Mouse (Mus musculus) limb, embryonic 15.5 days (tissue): ENCODE data around the gene Mbnl1. TPM values are rescaled to one million over a fixed set of nuclear protein-coding genes. Genes with fewer than 3 reads are reported as not detected.

Experiments
- ATAC-seq: fragments of 200-750 bp; cut with Nextera tagmentation; 2 replicates; pipeline ENCODE4 v1.8.0; 2017; ENCODE audit warnings: low read depth, moderate TSS enrichment; ENCODE audit not compliant: insufficient number of reproducible peaks, low FRiP score, low TSS enrichment
- H3K27ac ChIP-seq: fragments of 300-500 bp; sonication (generic); 2 replicates; pipeline ENCODE4 v1.5.1; 2015; ENCODE audit warnings: moderate library complexity, mild to moderate bottlenecking, inconsistent platforms
- H3K27me3 ChIP-seq: fragments of 300-500 bp; sonication (generic); 2 replicates; pipeline ENCODE4 v1.6.1; 2015; ENCODE audit warnings: inconsistent platforms
- H3K36me3 ChIP-seq: fragments of 300-500 bp; sonication (generic); 2 replicates; pipeline ENCODE4 v1.6.1; 2015; ENCODE audit warnings: inconsistent platforms
- H3K4me1 ChIP-seq: fragments of 300-500 bp; sonication (generic); 2 replicates; pipeline ENCODE4 v1.6.1; 2015; ENCODE audit warnings: inconsistent platforms
- H3K4me2 ChIP-seq: fragments of 300-500 bp; sonication (generic); 2 replicates; pipeline ENCODE4 v1.6.1; 2015; ENCODE audit warnings: mild to moderate bottlenecking, inconsistent platforms
- H3K4me3 ChIP-seq: fragments of 300-500 bp; sonication (generic); 2 replicates; pipeline ENCODE4 v1.5.1; 2015; ENCODE audit warnings: mild to moderate bottlenecking, inconsistent platforms
- H3K9ac ChIP-seq: fragments of 300-500 bp; sonication (generic); 2 replicates; pipeline ENCODE4 v1.6.1; 2015; ENCODE audit warnings: inconsistent platforms
- H3K9me3 ChIP-seq: fragments of 300-500 bp; sonication (generic); 2 replicates; pipeline ENCODE4 v1.6.1; 2016; ENCODE audit warnings: inconsistent platforms
- whole genome bisulfite sequencing: fragments of 180-500 bp; shearing (Covaris S2); methylation state at CpG from one replicate; pipeline ENCODE4 v1.1.7; 2015; 5-methylcytosine and 5-hydroxymethylcytosine counted together
- polyA plus RNA-seq: library from polyadenylated mRNA; unstranded; fragments of >200 nt; fragmentation: Nextera tagmentation; extraction: Ambion mirVana; gene quantifications from 2 replicates; pipeline ENCODE4 v1.2.1, GENCODE M21; 2015

Gene Mbnl1
- polyA plus RNA-seq, 1 experiment from 2014 or later = 109 TPM

DNA sequence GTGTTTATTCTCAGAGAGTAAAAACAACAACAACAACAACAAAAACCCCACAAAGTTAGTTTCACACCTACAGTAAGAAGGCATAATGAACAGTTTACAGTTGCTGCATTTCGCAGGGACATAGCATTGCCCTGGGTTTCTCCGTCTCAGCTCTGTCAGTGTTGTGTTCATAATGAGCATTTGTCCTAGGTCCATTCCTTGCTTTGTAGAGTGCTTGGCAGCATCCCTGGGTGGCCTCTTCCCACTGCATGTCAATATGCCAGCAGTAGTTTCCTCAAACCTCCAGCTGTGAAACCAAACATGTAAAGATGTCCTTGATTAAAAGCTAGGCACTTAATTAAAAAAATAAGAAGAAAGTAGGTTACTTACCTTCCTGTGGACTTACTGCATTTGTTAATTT is 91.6 kb downstream of the Mbnl1 start:
- 56% methylated on average over 2 of the region's 2 CpGs for WGBS
- Histone ChIP-seq H3K27ac (no peak overlapping the region), H3K27me3 (no peaks in the 10 kb centered on the region), H3K4me3 (no peak overlapping the region), H3K9me3 (no peaks in the 10 kb centered on the region), H3K4me2 (no peak overlapping the region), H3K9ac (no peak overlapping the region), H3K36me3 (no peaks in the 10 kb centered on the region), H3K4me1 (peaks cover 9% of the 10 kb centered on the region; the same call in 1 of the 2 replicates)
- ATAC-seq = no peak

DNA sequence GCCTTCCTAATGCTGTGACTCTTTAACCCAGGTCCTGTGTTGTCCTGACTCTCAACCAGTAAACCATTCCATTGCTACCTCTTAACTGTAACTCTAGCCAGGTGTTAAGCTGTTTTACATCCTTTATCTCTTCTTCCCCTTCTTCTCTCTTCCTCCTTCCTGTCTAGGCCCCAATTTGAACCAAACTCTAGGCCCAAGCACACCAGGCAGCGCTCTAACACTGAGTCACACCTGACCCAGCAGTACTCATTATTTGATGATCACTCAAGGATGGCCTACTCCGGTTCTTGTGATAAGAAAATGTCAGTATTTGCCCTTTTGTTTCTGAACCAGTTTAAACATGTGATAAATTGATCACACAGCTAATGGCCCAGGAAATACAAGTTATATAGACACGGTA is 92.6 kb downstream of the Mbnl1 start:
- no peaks in the 10 kb centered on the region for H3K27me3 ChIP-seq
- ATAC-seq = no peak
- H3K9me3 ChIP-seq = no peaks in the 10 kb centered on the region
- peaks cover 9% of the 10 kb centered on the region; the same call in 1 of the 2 replicates for H3K4me1 ChIP-seq
- no peak overlapping the region for H3K9ac ChIP-seq
- H3K4me2 ChIP-seq = no peak overlapping the region
- H3K36me3 ChIP-seq = no peaks in the 10 kb centered on the region
- H3K27ac ChIP-seq = no peak overlapping the region
- 82% methylated on average over 3 of the region's 3 CpGs for WGBS
- no peak overlapping the region for H3K4me3 ChIP-seq

DNA sequence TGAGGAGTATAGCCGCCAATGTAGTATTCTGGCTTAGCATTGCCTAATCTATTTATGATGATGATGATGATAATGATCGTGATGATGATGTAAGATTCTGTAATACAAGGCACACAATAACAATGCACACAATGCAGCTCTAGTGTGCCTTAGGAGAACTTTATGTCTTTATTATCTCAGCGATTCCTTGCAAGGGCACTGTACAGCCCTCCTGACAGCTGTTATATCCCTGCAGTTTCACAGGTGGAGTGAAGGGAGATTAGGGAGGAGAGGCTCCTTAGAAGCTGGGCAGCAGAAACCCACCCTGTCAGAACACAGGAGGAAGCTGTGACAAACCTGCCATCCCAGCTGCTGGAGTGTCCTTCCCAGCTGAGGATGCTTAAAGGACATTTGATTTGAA is 93.3 kb downstream of the Mbnl1 start:
- Histone ChIP-seq H3K4me2 (no peak overlapping the region), H3K4me3 (no peak overlapping the region), H3K36me3 (no peaks in the 10 kb centered on the region), H3K9me3 (no peaks in the 10 kb centered on the region), H3K4me1 (peaks cover 14% of the 10 kb centered on the region; the same call in 1 of the 2 replicates), H3K27me3 (no peaks in the 10 kb centered on the region), H3K27ac (no peak overlapping the region), H3K9ac (no peak overlapping the region)
- 75% methylated on average over 3 of the region's 3 CpGs for WGBS
- ATAC-seq = no peak

- H3K9ac ChIP-seq = no peak overlapping the region
- H3K4me2 ChIP-seq = no peak overlapping the region
- H3K36me3 ChIP-seq = no peaks in the 10 kb centered on the region
- peaks cover 14% of the 10 kb centered on the region; the same call in 1 of the 2 replicates for H3K4me1 ChIP-seq
- WGBS = 65% methylated on average over 1 of the region's 1 CpGs
- H3K4me3 ChIP-seq = no peak overlapping the region
- no peaks in the 10 kb centered on the region for H3K27me3 ChIP-seq
- no peak for ATAC-seq
- no peak overlapping the region for H3K27ac ChIP-seq
- no peaks in the 10 kb centered on the region for H3K9me3 ChIP-seq
Observed at GRCm38 (mm10) chr3:60568171-60568684, 95.6 kb downstream of the Mbnl1 start.

- no peak for ATAC-seq
Observed at GRCm38 (mm10) chr3:60568801-60569568, 96.4 kb downstream of the Mbnl1 start.

GRCm38 (mm10) chr3:60569781-60570180 is 97.2 kb downstream of the Mbnl1 start:
- H3K9me3 ChIP-seq = no peaks in the 10 kb centered on the region
- H3K27ac ChIP-seq = no peak overlapping the region
- no peak overlapping the region for H3K9ac ChIP-seq
- ATAC-seq = no peak
- no peak overlapping the region for H3K4me2 ChIP-seq
- H3K36me3 ChIP-seq = no peaks in the 10 kb centered on the region
- peaks cover 10% of the 10 kb centered on the region; the same call in 1 of the 2 replicates for H3K4me1 ChIP-seq
- WGBS = 82% methylated on average over 2 of the region's 2 CpGs
- H3K27me3 ChIP-seq = no peaks in the 10 kb centered on the region
- no peak overlapping the region for H3K4me3 ChIP-seq

More at GRCm38 (mm10) chr3:60568801-60569568, 96.4 kb downstream of the Mbnl1 start:
- H3K4me3 ChIP-seq = no peak overlapping the region
- no peak overlapping the region for H3K27ac ChIP-seq
- no peak overlapping the region for H3K9ac ChIP-seq
- H3K27me3 ChIP-seq = no peaks in the 10 kb centered on the region
- H3K4me1 ChIP-seq = peaks cover 8% of the 10 kb centered on the region; the same call in 1 of the 2 replicates
- no peaks in the 10 kb centered on the region for H3K9me3 ChIP-seq
- H3K4me2 ChIP-seq = no peak overlapping the region
- 55% methylated on average over 6 of the region's 6 CpGs for WGBS
- no peaks in the 10 kb centered on the region for H3K36me3 ChIP-seq

DNA sequence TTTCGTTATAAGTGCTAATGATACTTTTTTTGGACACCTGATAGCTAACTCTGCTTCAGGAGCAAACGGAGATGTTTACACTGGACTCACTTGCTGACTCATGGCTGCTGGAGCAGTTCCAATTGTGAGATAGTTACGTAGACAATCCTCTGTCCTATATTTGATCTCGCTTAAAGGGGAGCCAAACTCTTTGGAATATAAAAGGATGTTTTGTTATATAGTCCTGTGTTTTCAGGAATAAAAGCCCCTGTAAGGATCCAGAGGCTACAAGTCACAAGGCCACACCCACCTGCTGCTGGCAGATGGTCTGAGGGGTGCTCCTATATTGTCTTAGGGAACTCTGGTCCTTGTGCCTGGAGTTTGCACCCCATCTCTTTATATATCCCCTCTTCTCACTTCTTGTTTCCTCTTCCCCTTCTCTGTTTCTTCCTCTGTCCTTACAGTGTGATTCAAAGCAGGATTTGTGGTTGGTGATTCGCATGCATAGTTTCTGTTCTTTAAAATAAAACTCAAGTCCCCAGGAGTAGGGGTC is 97.9 kb downstream of the Mbnl1 start:
- Histone ChIP-seq H3K4me2 (no peak overlapping the region), H3K27ac (no peak overlapping the region), H3K36me3 (no peaks in the 10 kb centered on the region), H3K9ac (no peak overlapping the region), H3K27me3 (no peaks in the 10 kb centered on the region), H3K4me1 (peaks cover 10% of the 10 kb centered on the region; the same call in 1 of the 2 replicates), H3K9me3 (no peaks in the 10 kb centered on the region), H3K4me3 (no peak overlapping the region)
- no peak for ATAC-seq
- 63% methylated on average over 5 of the region's 5 CpGs for WGBS

DNA sequence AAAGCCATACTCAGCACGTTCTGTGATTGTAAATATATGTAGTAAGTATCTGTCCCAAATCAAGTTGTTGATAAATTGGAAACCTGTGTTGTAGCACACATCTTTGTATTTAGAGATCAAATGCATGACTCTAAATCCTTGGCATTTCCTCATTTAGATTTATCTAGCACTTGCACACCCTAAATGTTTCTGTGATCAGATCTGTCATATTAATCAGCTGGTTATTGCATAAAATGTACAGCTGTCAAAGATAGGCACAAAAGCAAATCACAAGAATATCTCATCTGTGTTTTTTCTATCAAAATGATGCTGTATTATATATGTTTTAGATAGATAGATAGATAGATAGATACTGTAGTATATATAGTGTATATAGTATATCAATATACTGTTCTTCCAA is 98.9 kb downstream of the Mbnl1 start:
- Histone ChIP-seq H3K4me3 (no peak overlapping the region), H3K27me3 (no peaks in the 10 kb centered on the region), H3K9ac (no peak overlapping the region), H3K4me2 (no peak overlapping the region), H3K27ac (no peak overlapping the region), H3K4me1 (peaks cover 14% of the 10 kb centered on the region; the same call in 1 of the 2 replicates), H3K36me3 (no peaks in the 10 kb centered on the region), H3K9me3 (no peaks in the 10 kb centered on the region)
- ATAC-seq = no peak
- WGBS = 80% methylated on average over 1 of the region's 1 CpGs

- WGBS = 83% methylated on average over 9 of the region's 9 CpGs
- Histone ChIP-seq H3K36me3 (no peaks in the 10 kb centered on the region), H3K9ac (no peak overlapping the region), H3K4me1 (peaks cover 21% of the 10 kb centered on the region; the same call in 1 of the 2 replicates), H3K9me3 (no peaks in the 10 kb centered on the region), H3K4me2 (no peak overlapping the region), H3K4me3 (no peak overlapping the region), H3K27ac (no peak overlapping the region), H3K27me3 (no peaks in the 10 kb centered on the region)
- ATAC-seq = no peak
Observed at GRCm38 (mm10) chr3:60574199-60574598, 101.6 kb downstream of the Mbnl1 start.

DNA sequence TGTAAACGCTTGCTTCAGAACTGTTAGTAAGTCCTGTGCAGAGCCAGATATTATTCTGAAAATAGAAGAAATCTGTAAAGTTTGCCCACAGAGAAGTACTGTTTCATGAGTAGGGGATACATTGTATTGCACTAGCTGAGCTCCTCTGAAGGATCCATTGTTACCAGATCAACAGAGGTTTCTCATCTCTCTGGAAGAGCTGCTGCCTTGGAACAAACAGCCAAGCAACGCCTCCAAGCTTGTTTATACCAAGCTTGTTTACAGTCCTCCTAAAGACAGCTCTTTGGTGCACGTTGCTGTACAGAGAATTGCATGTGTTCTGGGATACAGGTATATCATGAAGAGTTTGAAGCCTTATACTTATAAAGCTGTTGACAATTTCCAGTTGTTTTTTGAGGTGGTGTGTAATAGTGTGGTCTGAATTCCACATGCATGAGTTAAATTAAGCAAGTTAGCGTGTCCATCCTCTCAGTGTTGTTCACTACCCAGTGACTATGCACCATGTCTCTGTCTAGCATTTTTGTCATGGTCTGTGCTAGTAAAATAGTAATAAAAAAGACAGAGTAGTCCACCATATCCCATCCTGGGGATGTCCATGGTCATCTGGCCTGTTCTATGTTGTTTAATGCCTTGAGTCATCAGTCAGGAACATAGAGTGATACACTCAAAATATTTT is 102.4 kb downstream of the Mbnl1 start:
- no peak for ATAC-seq
- Histone ChIP-seq H3K36me3 (no peaks in the 10 kb centered on the region), H3K27me3 (no peaks in the 10 kb centered on the region), H3K4me1 (peaks cover 21% of the 10 kb centered on the region; the same call in 1 of the 2 replicates), H3K9ac (no peak overlapping the region), H3K4me2 (no peak overlapping the region), H3K9me3 (no peaks in the 10 kb centered on the region), H3K4me3 (no peak overlapping the region), H3K27ac (no peak overlapping the region)
- WGBS = 67% methylated on average over 4 of the region's 4 CpGs

DNA sequence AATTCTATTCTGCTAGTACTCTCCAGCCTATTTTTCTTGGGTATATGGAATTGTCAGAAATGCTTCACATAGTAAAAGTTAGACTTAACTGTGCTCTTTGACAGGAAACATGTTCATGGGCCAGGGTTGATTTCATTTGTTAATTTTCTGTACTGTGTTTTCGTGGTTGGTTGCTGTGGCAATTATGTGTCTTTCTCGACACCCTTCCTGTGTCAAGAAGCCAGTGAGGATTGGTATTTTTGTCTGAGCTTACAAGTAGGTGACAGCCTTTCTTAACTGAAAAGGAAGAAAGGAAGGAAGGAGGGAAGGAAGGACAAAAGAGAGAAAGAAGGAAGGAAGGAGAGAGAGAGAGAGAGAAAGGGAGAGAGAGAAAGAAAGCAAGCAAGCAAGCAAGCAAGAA is 103.3 kb downstream of the Mbnl1 start:
- 39% methylated on average over 2 of the region's 2 CpGs for WGBS
- peak overlapping the region; percentile 28 for H3K27ac ChIP-seq
- H3K27me3 ChIP-seq = no peaks in the 10 kb centered on the region

More for the DNA sequence above, 103.3 kb downstream of the Mbnl1 start:
- ATAC-seq = no peak
- H3K9ac ChIP-seq = no peak overlapping the region
- H3K9me3 ChIP-seq = no peaks in the 10 kb centered on the region
- H3K4me1 ChIP-seq = peaks cover 23% of the 10 kb centered on the region
- no peak overlapping the region for H3K4me2 ChIP-seq
- H3K36me3 ChIP-seq = no peaks in the 10 kb centered on the region
- no peak overlapping the region for H3K4me3 ChIP-seq
